Mouse (Mus musculus) bone marrow, adult 2 months (tissue): ENCODE results near the gene Cd300e.

Experiments
- CTCF ChIP-seq: fragments of 200-500 bp; IDR thresholded peaks from 2 replicates; pipeline ENCODE4 v1.5.1; 2011; ENCODE audit warnings: low read length, control low read depth; ENCODE audit not compliant: control insufficient read depth, insufficient read depth
- POLR2A ChIP-seq: fragments of 200-500 bp; IDR thresholded peaks from 2 replicates; pipeline ENCODE4 v1.6.1; 2011; ENCODE audit warnings: low read depth, mild to moderate bottlenecking, control low read depth, low read length, borderline replicate concordance; ENCODE audit not compliant: control insufficient read depth

DNA sequence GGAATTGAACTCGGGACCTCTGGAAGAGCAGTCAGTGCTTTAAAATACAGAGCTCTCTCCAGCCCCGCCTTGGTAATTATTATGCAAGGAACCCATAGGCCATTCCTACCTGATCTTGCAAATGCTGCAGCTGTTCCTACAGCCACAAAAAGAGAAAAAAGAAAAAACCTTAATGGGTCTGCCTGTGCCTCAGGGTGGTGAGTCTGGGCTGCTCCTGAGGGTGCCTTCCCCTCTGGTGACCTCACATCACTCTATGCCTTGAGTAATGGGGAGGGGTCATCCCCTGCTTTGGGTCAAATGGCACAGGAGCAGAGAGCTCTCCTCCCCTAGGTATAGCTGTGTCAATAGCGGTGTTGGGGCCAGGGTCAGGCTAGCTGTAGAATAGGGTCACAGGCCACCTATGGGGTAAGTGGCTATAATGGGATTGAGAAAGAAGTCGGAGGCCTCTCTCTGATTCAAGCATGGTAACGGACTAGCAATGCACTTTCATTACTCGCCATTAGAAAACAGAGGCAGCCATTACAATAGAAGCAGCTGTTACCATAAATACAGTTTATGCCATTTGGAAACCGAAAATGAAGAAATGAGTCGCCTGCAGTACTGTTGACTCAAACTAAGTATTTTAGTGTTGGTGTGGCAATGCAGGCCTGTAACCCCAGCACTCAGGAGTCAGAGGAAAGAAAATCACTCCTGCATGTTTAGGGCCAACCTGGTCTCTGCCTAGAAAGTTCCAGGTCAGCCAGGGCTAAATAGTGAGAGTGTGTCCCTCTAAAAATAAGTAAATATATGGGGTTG is 43.0 kb upstream of the Cd300e start:
- TF ChIP-seq CTCF: no peak
- no peak for TF ChIP-seq POLR2A
